Mouse (Mus musculus) limb, embryonic 13.5 days (tissue): ENCODE measurements at regions not wholly inside any gene's neighbourhood (a gene's known extent, or its start where the extent isn't known, plus 50 kb on each side); places are given as distances from the start of the nearest gene placed in this dataset.

Experiments
- ATAC-seq: fragments of 200-750 bp; cut with Nextera tagmentation; 2 replicates; pipeline ENCODE4 v1.8.0; 2017; ENCODE audit warnings: low read depth, moderate number of reproducible peaks, moderate TSS enrichment; ENCODE audit not compliant: low FRiP score
- H3K27ac ChIP-seq: fragments of 300-500 bp; sonication (generic); 2 replicates; pipeline ENCODE4 v1.5.1; 2015; ENCODE audit warnings: inconsistent platforms, mild to moderate bottlenecking, moderate library complexity
- H3K27me3 ChIP-seq: fragments of 300-500 bp; sonication (generic); 2 replicates; pipeline ENCODE4 v1.6.1; 2015; ENCODE audit warnings: mild to moderate bottlenecking, inconsistent platforms
- H3K36me3 ChIP-seq: fragments of 300-500 bp; sonication (generic); 2 replicates; pipeline ENCODE4 v1.6.1; 2015; ENCODE audit warnings: inconsistent platforms, mild to moderate bottlenecking, moderate library complexity
- H3K4me1 ChIP-seq: fragments of 300-500 bp; sonication (generic); 2 replicates; pipeline ENCODE4 v1.6.1; 2015; ENCODE audit warnings: inconsistent platforms
- H3K4me2 ChIP-seq: fragments of 300-500 bp; sonication (generic); replicated peaks from 2 replicates; pipeline ENCODE4 v1.6.1; 2015; ENCODE audit warnings: inconsistent platforms, mild to moderate bottlenecking, moderate library complexity
- H3K4me3 ChIP-seq: fragments of 300-500 bp; sonication (generic); 2 replicates; pipeline ENCODE4 v1.5.1; 2015; ENCODE audit warnings: moderate library complexity, mild to moderate bottlenecking, inconsistent platforms
- H3K9ac ChIP-seq: fragments of 300-500 bp; sonication (generic); 2 replicates; pipeline ENCODE4 v1.6.1; 2015; ENCODE audit warnings: mild to moderate bottlenecking, inconsistent platforms
- H3K9me3 ChIP-seq: fragments of 300-500 bp; sonication (generic); 2 replicates; pipeline ENCODE4 v1.6.1; 2016; ENCODE audit warnings: inconsistent platforms
- WGBS: fragments of 180-500 bp; shearing (Covaris S2); methylation state at CpG from one replicate; pipeline ENCODE4 v1.1.7; 2015; 5-methylcytosine and 5-hydroxymethylcytosine counted together

DNA sequence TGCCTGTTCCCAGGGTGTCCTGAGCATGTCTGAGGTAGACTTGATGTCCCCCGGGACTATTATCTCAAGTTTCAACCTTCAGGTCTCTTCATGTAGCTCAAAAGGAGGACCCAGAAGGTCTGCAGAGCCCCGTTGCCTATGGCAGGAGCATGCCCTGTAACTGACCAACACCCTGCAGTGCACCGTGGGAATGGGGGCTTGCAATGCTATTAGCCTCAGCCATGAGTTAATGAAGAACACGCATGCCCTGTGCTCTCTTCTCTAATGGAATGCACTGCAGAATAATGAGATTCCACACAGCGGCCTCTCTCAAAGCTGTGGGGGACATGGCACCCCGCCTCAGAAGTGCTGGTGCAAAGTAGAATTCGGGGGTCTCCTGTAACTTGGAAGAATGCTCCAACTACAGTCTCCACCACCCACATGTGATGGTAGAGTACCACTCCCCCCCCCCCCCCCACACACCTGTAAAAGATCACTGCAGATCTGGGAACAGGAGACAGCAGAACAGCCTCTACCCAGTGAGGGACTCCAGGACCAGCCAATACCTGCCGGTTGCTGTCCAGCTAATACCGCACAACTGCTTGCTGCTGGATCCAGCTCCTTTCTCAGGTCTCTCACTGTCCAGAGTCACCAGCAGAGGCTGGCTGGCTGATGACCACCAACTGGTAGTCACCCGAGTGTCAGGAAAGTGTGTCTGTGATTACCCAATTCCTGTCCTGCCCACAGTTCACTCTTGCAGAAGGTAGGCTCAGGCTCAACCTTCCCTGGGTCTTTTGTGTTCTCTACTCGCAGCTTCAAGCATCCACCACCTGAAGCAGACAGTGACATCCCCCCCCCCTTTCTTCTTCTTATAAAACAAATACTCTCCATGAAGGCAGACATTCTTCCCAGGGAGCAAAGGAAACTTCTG is 255.4 kb upstream of the Dio3 start:
- Histone ChIP-seq H3K4me2 (no peak overlapping the region), H3K4me3 (no peak overlapping the region), H3K27ac (no peak overlapping the region), H3K9me3 (peaks cover 2% of the 10 kb centered on the region; the same call in 1 of the 2 replicates), H3K4me1 (peaks cover 20% of the 10 kb centered on the region), H3K9ac (no peak overlapping the region), H3K36me3 (no peaks in the 10 kb centered on the region), H3K27me3 (peaks cover 34% of the 10 kb centered on the region)
- ATAC-seq = no peak; the same call in 1 of the 2 replicates
- 47% methylated on average over 11 of the region's 11 CpGs for WGBS

DNA sequence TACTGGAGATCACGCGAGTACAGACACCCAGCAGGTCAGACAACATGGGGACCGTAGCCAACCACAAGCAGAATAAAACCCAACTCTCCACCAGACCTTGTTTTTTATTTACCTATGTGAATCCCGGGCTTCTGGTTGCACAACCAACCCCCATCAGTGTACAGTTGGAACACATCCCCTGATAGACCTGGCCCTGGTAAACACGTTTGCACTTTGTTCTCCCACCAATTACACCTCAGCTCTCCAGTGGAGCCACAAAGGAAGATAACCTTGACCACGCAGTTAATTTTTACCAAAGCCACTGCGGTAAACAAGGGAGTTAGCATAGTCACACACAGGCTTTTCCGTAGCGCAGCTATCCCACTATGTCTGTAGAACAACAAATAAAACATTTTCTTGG is 254.6 kb upstream of the Dio3 start:
- no peak overlapping the region for H3K9ac ChIP-seq
- H3K4me2 ChIP-seq = no peak overlapping the region
- H3K4me1 ChIP-seq = peaks cover 20% of the 10 kb centered on the region
- H3K27me3 ChIP-seq = peaks cover 39% of the 10 kb centered on the region
- no peaks in the 10 kb centered on the region for H3K36me3 ChIP-seq
- WGBS = 81% methylated on average over 9 of the region's 9 CpGs
- H3K9me3 ChIP-seq = no peaks in the 10 kb centered on the region
- no peak for ATAC-seq
- H3K4me3 ChIP-seq = no peak overlapping the region
- H3K27ac ChIP-seq = no peak overlapping the region

DNA sequence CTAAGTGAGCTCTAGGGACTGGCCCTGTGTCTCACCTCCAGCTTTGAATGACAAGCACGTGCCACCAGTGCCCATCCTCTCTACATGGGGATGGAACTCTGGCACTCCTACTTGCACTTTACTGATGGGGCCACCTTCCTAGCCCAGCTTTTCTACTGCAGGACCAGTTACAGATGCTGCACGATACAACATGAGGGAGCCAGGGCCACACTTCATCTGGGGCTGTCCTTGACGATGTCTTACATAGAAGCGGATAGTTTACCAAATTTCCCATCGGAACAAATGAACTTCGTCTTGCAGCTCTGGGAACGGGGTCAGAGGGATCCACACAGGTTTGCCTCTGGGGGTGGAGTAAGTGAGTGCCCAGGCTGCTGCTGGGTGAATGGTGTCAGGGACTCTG is 253.7 kb upstream of the Dio3 start:
- Histone ChIP-seq H3K9ac (no peak overlapping the region), H3K4me3 (no peak overlapping the region), H3K4me2 (no peak overlapping the region), H3K4me1 (peaks cover 20% of the 10 kb centered on the region), H3K27ac (no peak overlapping the region), H3K36me3 (no peaks in the 10 kb centered on the region), H3K27me3 (peaks cover 47% of the 10 kb centered on the region), H3K9me3 (no peaks in the 10 kb centered on the region)
- ATAC-seq = no peak
- WGBS = 86% methylated on average over 7 of the region's 7 CpGs

GRCm38 (mm10) chr12:110026033-110026750 is 252.7 kb upstream of the Dio3 start:
- 69% methylated on average over 11 of the region's 11 CpGs for WGBS
- Histone ChIP-seq H3K36me3 (no peaks in the 10 kb centered on the region), H3K27ac (no peak overlapping the region), H3K27me3 (peaks cover 51% of the 10 kb centered on the region), H3K4me3 (no peak overlapping the region), H3K4me2 (no peak overlapping the region), H3K9me3 (0 out of 2 replicates have a peak, but pooled peaks cover under 1% of the 10 kb centered on the region), H3K4me1 (peaks cover 12% of the 10 kb centered on the region), H3K9ac (no peak overlapping the region)
- no peak for ATAC-seq

GRCm38 (mm10) chr12:110027345-110027744 is 251.5 kb upstream of the Dio3 start:
- H3K9ac ChIP-seq = no peak overlapping the region
- ATAC-seq = no peak
- 76% methylated on average over 6 of the region's 6 CpGs for WGBS
- no peak overlapping the region for H3K4me2 ChIP-seq
- 0 out of 2 replicates have a peak, but pooled peaks cover 5% of the 10 kb centered on the region for H3K9me3 ChIP-seq
- no peak overlapping the region for H3K27ac ChIP-seq
- H3K36me3 ChIP-seq = no peaks in the 10 kb centered on the region
- H3K4me1 ChIP-seq = peaks cover 8% of the 10 kb centered on the region
- peaks cover 51% of the 10 kb centered on the region for H3K27me3 ChIP-seq
- H3K4me3 ChIP-seq = no peak overlapping the region

- Histone ChIP-seq H3K9me3 (0 out of 2 replicates have a peak, but pooled peaks cover 5% of the 10 kb centered on the region), H3K27me3 (peaks cover 51% of the 10 kb centered on the region), H3K4me3 (no peak overlapping the region), H3K9ac (no peak overlapping the region), H3K4me1 (peaks cover 7% of the 10 kb centered on the region), H3K36me3 (no peaks in the 10 kb centered on the region), H3K27ac (no peak overlapping the region), H3K4me2 (no peak overlapping the region)
- WGBS = 56% methylated on average over 12 of the region's 12 CpGs
- ATAC-seq = no peak
Measured at GRCm38 (mm10) chr12:110027976-110028375, 250.9 kb upstream of the Dio3 start.

- Histone ChIP-seq H3K4me2 (no peak overlapping the region), H3K4me3 (no peak overlapping the region), H3K9ac (no peak overlapping the region), H3K9me3 (0 out of 2 replicates have a peak, but pooled peaks cover 5% of the 10 kb centered on the region), H3K27me3 (peaks cover 51% of the 10 kb centered on the region), H3K36me3 (no peaks in the 10 kb centered on the region), H3K4me1 (peaks cover under 1% of the 10 kb centered on the region; the same call in 1 of the 2 replicates), H3K27ac (no peak overlapping the region)
- 51% methylated on average over 9 of the region's 9 CpGs for WGBS
- no peak for ATAC-seq
Measured at GRCm38 (mm10) chr12:110028646-110029045, 250.2 kb upstream of the Dio3 start.

DNA sequence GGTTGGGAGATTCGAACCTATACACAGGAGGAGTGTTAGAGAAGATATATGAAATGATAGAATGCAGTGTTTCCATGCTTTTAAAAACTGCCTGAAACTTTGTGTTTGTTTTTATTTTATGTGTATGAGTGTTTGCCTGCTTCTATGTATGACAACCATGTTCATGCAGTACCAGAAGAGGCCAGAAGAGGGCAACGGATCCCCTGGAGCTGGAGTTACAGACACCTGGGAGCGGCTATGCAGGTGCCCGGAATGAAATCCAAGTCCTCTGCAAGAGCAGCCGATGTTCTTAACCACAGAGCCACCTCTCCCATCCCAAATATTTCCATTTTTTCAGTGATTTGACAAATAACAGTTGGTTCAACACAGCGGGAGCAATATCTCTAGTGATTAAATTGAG is 247.5 kb upstream of the Dio3 start:
- H3K27me3 ChIP-seq = peaks cover 42% of the 10 kb centered on the region
- H3K27ac ChIP-seq = no peak overlapping the region
- H3K36me3 ChIP-seq = no peaks in the 10 kb centered on the region
- no peaks in the 10 kb centered on the region for H3K4me1 ChIP-seq
- H3K9ac ChIP-seq = no peak overlapping the region
- H3K4me3 ChIP-seq = no peak overlapping the region
- no peak for ATAC-seq
- H3K4me2 ChIP-seq = no peak overlapping the region
- WGBS = 56% methylated on average over 6 of the region's 6 CpGs
- H3K9me3 ChIP-seq = 0 out of 2 replicates have a peak, but pooled peaks cover 5% of the 10 kb centered on the region

DNA sequence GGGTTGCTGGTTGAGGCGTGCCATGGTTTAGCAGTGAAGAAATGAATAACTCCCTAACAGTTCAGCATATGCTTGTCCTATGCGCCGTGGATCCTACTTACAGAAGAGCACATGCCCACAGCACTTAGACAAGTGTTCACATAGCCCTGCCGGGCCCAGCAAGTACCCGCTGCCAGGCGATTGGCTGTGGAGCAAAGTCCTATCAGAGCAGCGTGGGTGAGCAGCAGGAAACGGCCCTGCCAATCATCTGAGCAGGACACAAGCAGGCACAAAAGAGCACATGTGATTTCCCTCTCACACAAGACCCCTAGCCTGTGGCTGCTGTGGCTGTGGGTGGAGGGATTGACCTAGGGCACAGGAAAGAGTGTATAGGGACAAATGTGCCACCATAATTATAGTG is 243.7 kb upstream of the Dio3 start:
- H3K9me3 ChIP-seq = 0 out of 2 replicates have a peak, but pooled peaks cover 5% of the 10 kb centered on the region
- no peak overlapping the region for H3K4me2 ChIP-seq
- no peak overlapping the region for H3K9ac ChIP-seq
- H3K27ac ChIP-seq = no peak overlapping the region
- H3K27me3 ChIP-seq = peaks cover 12% of the 10 kb centered on the region; the same call in 1 of the 2 replicates
- H3K4me1 ChIP-seq = no peaks in the 10 kb centered on the region
- no peak for ATAC-seq
- H3K36me3 ChIP-seq = no peaks in the 10 kb centered on the region
- no peak overlapping the region for H3K4me3 ChIP-seq
- 82% methylated on average over 8 of the region's 8 CpGs for WGBS

GRCm38 (mm10) chr12:110040682-110041081 is 238.2 kb upstream of the Dio3 start:
- Histone ChIP-seq H3K4me3 (no peak overlapping the region), H3K9ac (no peak overlapping the region), H3K9me3 (no peaks in the 10 kb centered on the region), H3K4me2 (no peak overlapping the region), H3K4me1 (no peaks in the 10 kb centered on the region), H3K36me3 (no peaks in the 10 kb centered on the region), H3K27me3 (peaks cover 17% of the 10 kb centered on the region; the same call in 1 of the 2 replicates), H3K27ac (no peak overlapping the region)
- no peak for ATAC-seq
- WGBS = 60% methylated on average over 15 of the region's 15 CpGs

GRCm38 (mm10) chr12:110041782-110042181 is 237.1 kb upstream of the Dio3 start:
- H3K4me1 ChIP-seq = no peaks in the 10 kb centered on the region
- H3K27ac ChIP-seq = no peak overlapping the region
- no peak for ATAC-seq
- H3K9ac ChIP-seq = no peak overlapping the region
- WGBS = 65% methylated on average over 3 of the region's 3 CpGs
- H3K4me3 ChIP-seq = no peak overlapping the region
- no peaks in the 10 kb centered on the region for H3K9me3 ChIP-seq
- no peak overlapping the region for H3K4me2 ChIP-seq
- H3K36me3 ChIP-seq = no peaks in the 10 kb centered on the region
- peaks cover 18% of the 10 kb centered on the region; the same call in 1 of the 2 replicates for H3K27me3 ChIP-seq

GRCm38 (mm10) chr12:110044266-110044665 is 234.6 kb upstream of the Dio3 start:
- ATAC-seq = no peak
- Histone ChIP-seq H3K9me3 (no peaks in the 10 kb centered on the region), H3K4me1 (no peaks in the 10 kb centered on the region), H3K9ac (no peak overlapping the region), H3K4me3 (no peak overlapping the region), H3K27me3 (peaks cover 28% of the 10 kb centered on the region; the same call in 1 of the 2 replicates), H3K27ac (no peak overlapping the region), H3K36me3 (no peaks in the 10 kb centered on the region), H3K4me2 (no peak overlapping the region)
- 77% methylated on average over 5 of the region's 5 CpGs for WGBS
